Mouse (Mus musculus): Measurements from ENCODE around the gene Agap2.

Agap2 gene

DNA sequence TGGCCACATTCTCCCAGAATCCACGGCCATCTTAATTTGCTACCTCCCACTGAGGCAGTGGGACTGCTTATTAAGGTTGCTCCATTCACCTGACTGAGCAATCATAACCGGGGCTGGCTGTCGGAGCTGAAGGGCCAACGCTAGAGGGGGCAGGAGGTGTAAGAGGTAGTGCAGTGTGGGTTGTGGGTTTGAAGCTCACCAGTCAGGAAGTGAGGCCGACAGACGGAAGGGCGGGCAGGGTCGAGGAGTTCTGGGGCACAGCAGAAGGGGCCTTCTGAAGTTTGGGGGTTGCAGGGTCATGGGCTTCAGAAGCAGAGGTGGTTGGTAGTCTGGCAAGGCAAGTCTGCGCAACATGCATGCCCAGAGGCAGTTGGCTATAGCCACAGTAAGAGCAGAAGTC, at the start of gene Agap2:
Gene Agap2 (plus strand): TSS at position 205 of the 400 bp plus-strand sequence.
- no peak for DNase-seq

GRCm38 (mm10) chr10:127030336-127031296, 44.5 kb upstream of the Agap2 start, which contains the start of gene Tsfm:
Gene Tsfm (minus strand): TSS chr10:127030840.
- peak; percentile 94 for DNase-seq

GRCm38 (mm10) chr10:127033301-127033741, 41.8 kb upstream of the Agap2 start:
- DNase-seq = no peak

- no peak for DNase-seq
Measured at GRCm38 (mm10) chr10:127036273-127036672, 38.8 kb upstream of the Agap2 start.

DNA sequence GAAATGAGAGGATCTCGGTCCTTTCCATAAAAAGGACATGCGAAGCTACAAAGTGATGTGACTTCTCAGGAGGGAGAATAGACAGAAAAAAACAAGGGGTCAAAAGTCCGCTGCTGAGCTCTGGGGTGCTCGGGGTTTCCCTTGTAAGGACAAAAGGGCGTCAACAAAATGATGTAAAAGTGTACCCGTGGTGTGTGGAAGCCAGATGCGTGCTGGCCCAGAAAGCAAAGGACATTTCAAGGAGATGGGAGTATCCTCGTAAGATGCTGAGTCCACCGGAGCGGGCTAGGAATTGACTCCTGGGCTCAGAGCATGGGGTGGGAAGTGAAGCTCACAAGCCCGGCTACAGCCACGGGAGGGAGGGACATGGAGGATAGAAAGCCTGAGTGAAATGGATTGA, 37.4 kb upstream of the Agap2 start:
- DNase-seq = no peak

DNA sequence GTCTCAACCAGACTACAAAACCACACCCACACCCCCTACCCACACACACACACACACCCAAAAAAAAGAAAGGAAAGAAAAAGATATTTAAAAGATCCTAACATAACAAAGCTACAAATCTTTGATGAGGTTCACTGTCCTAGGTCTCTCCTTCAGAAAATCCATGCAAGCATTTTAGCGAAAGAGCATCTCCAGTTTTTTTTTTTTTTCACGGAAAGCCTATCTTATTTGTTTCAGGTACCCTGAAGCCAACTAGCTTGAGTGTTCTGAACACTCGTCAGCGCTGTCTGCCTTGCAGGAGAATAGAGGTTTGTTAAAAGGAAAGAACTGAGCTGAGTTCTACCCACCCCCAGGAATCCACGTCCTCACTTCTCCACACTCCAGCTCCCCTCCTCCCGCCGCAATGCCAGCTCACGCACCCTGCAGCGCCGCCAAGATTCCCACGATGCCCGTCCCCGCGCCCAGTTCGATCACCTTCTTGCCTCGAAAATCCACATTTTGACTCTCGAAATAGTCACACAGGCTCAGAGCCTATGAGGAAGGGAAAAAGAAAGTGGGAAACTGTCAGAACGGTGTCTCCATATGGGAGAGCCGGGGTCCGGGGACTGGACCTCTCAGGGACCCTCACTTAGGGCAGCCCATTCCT, 34.4 kb upstream of the Agap2 start:
- peak; percentile 42 for DNase-seq

- no peak for DNase-seq
Measured at GRCm38 (mm10) chr10:127041274-127041766, 33.8 kb upstream of the Agap2 start, which contains the start of the genes Mettl1 and Eef1akmt3. Gene Mettl1 (plus strand): TSS chr10:127041414. Gene Eef1akmt3 (minus strand): TSS chr10:127041513.

- DNase-seq = peak; percentile 89
Measured at GRCm38 (mm10) chr10:127041774-127042338, 33.2 kb upstream of the Agap2 start.

DNA sequence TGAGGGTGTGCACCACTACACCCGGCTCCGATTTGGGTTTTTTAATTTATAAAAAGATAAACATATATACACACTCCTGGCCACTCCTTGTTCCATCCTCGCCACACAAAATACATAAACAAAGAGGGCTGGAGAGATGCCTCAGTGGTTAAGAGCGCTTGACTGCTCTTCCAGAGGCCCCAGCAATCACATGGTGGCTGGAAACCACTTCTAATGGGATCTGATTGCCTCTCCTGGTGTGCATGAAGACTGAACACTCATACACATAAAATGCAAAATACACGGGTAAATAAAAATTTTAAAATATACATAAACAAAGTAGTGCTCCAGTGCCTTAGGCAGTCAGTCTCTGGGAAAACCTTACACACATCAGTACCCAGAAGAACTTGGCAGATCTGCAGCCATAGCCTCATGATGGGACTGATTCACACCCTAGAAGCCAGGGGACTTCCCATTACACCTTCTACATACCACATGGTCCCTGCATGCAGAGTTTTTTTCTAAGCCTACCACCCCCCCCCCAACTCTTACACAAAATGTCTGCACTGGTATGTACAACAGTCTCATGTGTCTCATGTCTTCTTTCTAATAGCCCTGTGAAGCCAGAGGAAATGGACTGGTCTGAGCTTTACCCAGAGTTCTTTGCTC, 32.5 kb upstream of the Agap2 start:
- no peak for DNase-seq

- DNase-seq = no peak
Measured at GRCm38 (mm10) chr10:127043187-127043586, 31.9 kb upstream of the Agap2 start.

DNA sequence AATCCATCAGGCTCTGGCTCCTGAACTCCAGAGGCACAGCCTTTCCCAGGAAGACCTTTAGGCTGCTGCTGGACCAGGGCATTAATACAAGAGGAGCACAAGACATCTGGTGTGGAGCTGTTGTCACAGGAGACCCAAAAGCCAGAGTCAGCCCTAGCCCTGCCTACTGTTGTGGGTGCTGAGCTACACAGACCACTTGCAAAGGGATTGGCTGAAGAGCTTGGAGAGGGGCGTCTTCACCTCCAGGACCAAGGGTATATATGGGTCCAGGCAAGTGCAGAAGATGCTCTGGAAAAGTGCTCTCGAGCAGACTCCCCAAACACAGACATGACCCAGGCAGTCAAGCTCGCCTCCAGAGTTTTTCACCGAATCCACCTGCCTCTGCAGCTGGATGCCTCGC, 27.1 kb upstream of the Agap2 start, which contains the start of gene Cyp27b1:
Gene Cyp27b1 (plus strand): TSS at position 297 of the 400 bp plus-strand sequence.
- no peak for DNase-seq

- no peak for DNase-seq
Measured at GRCm38 (mm10) chr10:127048608-127049394, 26.3 kb upstream of the Agap2 start.

GRCm38 (mm10) chr10:127049395-127050118, 25.5 kb upstream of the Agap2 start:
- DNase-seq = no peak

DNA sequence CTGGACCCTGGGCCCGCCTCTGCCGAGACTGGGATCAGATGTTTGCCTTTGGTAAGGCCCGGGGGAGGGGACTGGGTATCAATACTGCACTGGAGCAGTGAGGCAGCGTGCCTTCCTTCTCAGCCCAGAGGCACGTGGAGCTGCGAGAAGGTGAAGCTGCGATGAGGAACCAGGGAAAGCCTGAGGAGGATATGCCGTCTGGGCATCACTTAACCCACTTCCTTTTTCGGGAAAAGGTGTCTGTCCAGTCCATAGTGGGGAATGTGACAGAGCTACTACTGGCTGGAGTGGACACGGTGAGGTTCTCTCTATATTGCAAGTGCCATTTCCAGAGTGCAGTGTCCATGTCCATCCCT, 25.0 kb upstream of the Agap2 start:
- no peak for DNase-seq

DNA sequence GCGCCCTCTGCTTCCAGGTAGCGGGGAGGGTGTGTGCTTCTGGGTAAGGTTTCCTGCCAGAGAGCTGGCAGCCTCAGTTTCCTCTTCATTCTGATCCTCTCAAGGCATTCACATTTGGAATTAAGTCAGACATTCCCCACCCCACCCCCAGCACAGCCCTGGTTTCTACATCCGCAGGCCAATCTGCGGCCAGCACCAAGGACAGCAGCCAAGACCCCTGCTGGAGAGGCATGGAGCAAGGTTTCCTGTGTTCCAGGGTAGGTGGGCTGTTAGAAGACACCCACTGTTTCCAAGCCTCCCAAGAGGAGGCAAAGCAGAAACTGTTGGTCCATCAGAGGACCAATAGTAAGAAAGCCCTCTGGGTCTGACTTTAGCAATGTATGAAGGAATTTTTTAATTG, 20.4 kb upstream of the Agap2 start:
- DNase-seq = no peak

DNA sequence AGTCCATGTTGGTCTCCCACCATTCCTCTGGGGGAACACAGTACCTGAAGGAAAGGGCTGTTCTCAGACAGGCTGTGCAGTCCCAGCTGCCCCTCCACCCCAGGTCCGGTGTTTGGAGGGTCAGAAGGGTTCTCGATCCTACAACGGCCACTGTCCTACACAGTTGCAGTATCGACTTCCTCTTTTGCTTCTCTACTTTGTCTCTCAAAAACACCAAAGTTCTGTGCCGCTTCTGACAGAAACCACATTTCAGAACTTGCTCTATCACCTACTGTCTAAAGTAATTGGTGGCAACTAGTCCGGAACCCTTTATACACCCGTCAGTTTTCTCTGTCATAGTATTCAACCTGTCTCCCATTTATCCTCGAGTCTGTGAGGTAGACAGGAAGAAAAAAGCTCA, 19.7 kb upstream of the Agap2 start:
- DNase-seq = no peak

GRCm38 (mm10) chr10:127056490-127056889, 18.6 kb upstream of the Agap2 start:
- DNase-seq = no peak

GRCm38 (mm10) chr10:127058161-127058560, 16.9 kb upstream of the Agap2 start:
- DNase-seq = peak; percentile 79

DNA sequence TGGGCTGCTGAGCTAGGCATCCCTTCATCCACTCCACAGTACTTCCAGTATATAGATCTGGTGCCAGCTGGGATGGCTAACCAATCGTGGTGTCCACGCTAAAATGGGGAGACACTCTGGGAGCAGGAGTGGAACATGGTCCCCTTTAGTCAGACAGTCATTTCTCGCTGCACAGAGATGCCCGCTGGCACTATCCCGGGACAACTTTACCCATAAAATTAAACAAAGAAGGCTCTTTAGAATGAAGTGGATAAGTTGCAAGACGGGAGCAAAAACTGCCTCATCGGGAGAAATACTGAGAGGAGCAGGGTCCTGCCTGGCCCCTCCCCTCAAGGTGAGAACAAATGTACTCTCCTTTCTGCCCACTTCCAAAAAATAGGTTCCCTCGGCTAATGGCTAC, 16.4 kb upstream of the Agap2 start:
- no peak for DNase-seq

- DNase-seq = no peak
Measured at GRCm38 (mm10) chr10:127059174-127059967, 15.7 kb upstream of the Agap2 start.
